Mouse (Mus musculus): ENCODE results near the gene Alox12b.

The Alox12b gene

DNA sequence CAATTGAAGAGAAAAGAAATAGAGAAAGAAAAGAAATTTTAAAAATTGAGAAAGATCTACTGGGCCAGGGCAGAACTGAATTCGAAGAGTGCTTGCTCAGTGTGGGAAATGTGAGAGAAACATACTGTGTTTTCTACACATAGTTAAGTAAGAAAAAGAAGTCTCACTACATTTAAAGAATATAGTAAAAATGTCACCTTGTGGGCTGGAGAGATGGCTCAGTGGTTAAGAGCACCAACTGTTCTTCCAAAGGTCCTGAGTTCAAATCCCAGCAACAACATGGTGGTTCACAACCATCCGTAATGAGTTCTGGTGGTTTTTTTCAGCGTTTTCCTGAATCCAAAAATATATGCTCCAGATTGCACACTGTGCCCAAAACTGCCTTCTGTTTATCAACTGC, 21.7 kb downstream of the Alox12b start:
- no peak for DNase-seq (ENCODE audit: low spot score)

DNA sequence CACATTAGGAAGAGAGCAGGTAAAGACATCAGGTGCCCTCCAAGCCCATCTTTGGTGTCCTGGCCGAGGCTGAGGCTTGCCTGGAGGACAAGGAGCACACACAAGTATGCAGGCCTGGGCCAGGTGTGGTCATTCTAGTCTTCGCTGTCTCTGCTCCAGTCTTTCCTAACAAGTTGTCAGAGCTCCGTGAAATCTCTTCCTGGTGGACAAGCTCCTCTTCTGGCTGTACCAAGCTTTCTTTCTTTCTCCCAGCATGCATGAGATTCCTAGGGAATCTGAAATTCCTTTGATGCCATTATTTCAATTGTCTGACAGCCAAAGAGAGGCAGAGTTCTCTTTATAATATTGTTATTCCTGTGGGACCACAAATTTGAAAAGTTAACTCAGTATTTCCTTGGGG, 22.7 kb downstream of the Alox12b start:
- DNase-seq (ENCODE audit: low spot score) = no peak

DNA sequence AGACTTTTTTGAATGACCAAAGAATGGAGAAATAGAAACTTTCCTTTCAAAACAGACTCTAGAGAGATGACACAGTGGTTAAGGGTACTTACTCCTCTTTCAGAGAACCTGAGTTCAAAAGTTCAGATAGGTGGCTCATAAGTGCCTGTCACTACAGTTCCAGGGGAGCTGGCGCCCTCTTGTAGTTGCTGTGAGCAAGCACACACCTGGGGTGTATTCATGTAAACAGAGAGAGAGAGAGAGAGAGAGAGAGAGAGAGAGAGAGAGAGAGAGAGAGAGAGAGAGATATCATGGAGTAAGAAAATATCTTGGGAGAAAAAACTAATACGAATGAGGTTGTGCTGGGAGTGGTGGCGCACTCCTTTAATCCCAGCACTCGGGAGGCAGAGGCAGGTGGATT, 23.3 kb downstream of the Alox12b start:
- no peak for DNase-seq (ENCODE audit: low spot score)

DNA sequence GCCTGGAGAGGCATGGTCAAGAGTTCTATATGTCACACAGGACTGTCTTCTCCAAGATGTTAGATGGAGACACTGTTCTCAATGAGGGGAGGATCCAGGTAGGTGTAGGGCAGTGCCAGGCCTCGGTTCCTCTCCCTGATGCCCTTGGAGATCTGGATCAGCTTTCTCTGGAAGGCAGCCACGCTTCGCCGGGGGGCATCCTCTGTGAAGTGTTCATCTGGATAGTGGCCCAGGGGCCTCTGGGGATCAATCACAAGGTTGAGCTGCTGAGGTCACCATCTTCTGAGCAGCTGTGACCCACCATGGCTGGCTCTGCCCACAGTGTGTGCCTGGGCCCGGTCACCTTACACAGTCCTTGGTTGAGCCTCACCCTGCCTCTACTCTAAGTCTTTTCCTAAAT, 28.2 kb downstream of the Alox12b start:
- no peak for DNase-seq (ENCODE audit: low spot score)

DNA sequence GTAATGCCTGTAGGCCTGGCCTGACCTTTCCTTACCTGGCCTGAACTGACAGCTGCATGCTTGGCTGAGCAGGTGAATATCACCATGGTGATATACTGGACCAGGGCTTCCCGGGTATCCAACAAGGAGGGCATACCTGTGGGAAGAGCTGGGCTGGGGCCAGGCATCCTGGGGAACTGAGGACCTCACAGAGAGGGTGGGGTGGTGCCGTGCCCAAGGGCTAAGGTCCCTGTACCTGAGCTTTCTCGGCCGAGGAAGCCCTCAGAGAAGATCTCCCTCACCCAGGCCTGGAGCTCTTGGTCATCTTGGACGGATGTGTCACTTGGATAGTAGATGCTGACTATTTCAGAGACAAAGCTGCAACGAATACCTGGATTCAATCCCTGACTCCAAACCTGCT, 29.1 kb downstream of the Alox12b start:
- no peak for DNase-seq (ENCODE audit: low spot score)

DNA sequence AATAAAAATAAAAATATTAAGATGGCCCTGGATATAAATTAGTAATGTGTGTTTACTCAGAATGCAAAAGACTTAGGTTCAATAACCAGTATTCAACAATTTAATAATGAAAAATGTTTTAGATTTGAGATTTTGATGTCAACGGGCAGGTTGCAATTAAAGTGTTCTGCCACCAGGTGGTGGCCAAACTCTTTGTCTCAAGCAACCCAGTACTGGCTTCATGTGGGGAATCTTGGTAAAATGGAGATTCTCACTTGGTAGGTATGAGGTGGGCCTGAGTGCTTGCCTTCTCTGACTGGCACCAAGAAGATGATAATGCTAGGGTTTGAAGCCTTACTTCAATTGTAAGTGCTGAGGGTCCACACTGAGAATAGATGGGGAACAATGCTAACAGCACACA, 36.1 kb downstream of the Alox12b start:
- peak; percentile 28 for DNase-seq (ENCODE audit: low spot score)

DNA sequence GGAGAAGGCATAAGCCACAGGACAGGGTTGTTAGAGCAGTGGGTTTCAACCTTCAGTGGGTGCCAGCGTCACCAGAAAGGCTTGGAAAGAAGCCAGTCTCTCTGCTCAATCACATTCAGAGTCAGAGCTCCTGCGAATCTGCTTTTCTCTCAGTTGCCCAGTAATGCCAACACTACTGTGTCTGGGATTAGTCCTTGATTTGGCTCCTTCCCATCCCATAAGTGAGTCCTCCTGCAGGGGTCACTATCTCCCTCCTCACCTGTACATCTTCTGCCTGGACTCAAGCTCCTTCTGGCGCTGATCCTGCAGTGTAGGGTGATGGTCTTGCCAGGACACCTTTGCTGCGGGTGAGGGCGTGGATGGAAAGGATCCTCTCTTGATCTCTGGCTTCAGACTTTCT, 40.0 kb downstream of the Alox12b start:
- no peak for DNase-seq (ENCODE audit: low spot score)

DNA sequence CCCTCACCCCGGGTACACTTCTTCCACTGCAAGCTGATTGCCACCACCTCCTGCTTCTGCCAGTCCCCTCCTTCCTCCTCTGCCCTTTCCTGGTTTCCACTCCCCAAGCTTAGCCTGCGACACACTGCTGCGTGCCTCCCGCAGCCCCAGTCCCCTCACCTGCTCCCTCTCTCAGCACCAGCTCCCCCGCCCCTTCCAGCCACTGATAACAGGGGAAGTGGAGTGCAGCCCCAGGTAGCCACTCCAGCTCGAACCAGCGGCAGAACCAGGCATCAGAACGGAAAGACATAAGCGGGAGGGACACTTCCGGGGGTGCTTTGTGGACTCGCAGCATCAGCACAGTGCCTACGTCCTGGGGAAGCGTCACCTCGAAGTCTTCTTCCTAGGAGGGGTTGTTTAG, 40.4 kb downstream of the Alox12b start:
- no peak for DNase-seq (ENCODE audit: low spot score)

DNA sequence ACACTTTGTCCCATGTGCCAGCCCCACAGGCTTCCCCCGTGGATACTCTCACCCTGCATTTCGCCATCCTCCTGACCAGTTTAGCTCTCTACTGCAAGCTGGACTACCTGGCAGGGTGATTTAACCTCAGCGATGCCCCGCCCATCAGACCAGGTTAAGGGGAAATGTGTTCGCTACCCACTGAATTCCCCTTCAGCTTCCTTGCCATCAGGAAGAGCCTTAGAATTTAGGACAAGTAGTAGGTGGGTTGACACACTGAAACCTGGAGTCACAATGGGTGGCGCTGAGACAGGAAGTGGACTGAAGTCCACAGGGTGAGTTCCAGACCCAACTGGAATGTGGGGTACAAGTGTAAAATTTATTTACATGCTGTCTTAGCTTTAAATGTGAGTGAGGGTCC, 41.0 kb downstream of the Alox12b start, which contains the start of gene Alox8:
Gene Alox8, minus strand, starts transcription at position 101 of the 400 bp plus-strand sequence.
- DNase-seq (ENCODE audit: low spot score) = no peak

DNA sequence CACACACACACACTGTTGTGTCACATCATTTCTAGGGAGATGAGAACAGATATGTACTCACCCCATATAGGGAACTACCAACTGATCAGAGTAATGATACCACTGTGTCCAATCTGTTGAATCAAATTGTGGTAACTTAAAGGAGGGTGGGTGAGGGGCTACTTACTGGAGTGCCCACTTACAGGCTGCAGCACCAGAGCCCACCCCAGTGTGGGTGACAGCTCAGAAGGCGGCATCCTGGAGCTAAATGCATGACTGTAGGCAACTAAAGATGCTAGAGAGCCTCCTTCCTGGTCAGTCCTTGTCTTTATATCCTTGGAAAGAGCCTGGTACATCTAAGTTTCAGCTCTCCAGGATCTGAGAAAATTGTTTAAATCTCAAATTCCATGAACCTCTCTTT, 42.5 kb downstream of the Alox12b start:
- DNase-seq (ENCODE audit: low spot score) = no peak

DNA sequence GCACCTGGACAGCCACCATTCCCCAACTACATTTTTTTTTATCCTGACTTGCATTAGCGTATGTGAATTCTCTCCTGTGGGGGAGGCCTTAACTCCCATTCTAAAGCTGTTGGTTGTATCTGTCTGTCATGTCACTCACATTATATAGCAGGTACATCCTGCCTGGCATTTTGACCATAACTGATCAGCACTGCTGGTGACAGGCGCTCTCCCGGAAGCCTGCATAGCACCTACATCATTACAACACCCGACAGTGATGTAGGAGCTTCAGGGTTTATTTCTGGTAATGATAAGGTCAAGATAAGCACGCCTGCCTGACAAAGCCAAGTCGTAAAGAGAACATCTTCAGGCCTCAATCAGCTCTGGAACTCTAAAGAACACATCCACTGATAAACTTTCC, 43.4 kb downstream of the Alox12b start:
- DNase-seq (ENCODE audit: low spot score) = no peak

DNA sequence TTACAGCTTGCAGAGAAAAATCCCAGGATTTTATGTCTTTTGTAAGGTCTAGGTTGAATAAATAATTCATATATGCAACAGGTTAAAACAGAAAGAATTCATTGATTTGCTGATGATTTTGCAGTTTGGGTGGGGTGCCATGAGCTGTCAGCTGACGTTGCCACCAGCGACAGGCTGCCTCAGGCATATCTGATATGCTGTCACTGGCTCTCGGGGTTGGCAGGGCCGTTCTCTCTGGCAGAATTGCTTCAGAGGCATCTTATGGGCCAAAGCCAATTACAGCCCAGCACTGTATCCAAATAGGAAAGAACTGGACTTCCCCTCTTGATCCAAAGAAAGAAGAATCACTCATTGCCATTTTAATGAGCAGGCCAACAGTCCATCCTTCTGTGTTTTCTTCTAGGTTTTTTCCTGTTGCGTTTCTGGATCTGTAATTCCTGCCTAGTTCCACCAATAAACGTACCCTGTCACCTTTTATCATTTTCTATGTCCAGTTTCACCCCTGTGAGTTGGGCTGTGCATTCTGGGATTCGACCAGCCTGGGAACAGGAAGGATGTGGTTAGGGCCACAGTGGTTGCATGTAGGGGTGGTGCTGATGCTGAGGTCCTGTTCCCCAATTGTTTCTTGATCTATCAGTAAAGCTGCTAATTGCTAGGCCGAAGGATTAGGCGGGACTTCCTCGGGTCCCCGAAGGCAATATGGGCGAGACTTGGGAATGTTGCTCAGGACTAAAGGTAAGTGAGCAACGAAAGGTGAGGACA, 45.9 kb downstream of the Alox12b start:
- no peak for DNase-seq (ENCODE audit: low spot score)

DNA sequence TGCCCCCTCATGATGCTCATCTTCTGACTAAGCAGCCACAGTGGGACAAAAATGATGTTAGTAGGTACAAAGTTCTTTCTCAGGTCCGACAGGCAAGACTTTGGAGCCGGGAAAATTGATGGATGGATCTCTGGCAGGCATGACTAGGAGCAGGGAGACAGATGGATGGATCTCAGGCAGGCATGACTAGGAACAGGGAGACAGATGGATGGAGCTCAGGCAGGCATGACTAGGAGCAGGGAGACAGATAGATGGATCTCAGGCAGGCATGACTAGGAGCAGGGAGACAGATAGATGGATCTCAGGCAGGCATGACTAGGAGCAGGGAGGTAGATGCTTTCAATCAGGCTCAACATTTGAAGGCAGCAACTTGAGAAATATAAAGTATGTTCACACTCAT, 54.6 kb downstream of the Alox12b start:
- no peak for DNase-seq (ENCODE audit: low spot score)

DNA sequence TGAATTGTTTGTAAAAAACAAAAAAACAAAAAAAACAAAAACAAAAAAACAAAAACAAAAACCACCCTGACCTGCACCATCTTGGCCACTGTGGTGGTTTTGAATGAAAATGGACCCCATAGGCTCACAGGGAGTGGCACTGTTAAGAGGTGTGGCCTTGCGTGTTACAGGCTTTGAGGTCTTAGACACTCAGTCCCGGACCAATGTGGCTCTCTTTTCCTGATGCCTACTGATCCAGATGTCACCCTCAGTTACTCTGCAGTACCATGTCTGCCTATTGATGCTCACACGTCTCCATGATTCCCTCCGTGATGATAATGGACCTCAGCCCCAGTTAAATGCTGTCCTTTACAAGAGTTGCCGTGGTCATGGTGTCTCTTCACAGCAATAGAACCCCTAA, 60.6 kb downstream of the Alox12b start:
- DNase-seq (ENCODE audit: low spot score) = no peak

DNA sequence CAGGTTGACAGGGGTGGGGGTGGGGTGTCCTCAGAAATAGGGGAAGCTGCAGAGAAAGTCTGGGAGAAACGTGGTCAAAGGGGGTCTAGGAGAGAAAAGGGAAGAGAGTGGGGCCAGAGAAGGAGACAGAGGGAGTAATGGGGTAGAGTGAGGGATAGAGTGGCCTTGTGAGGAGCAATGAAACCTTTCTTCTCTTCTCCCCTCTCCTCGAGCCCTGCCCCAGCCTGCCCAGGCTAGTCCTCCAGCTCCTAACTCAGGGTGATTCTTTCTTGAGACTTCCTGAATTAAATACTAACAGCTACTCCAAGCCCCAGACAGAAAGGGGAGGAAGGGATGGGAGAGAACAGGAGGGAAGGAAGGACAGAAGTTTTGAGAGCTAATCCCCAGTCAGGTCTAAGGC, 61.9 kb downstream of the Alox12b start:
- no peak for DNase-seq (ENCODE audit: low spot score)
